Mouse (Mus musculus) midbrain, postnatal 0 days (tissue): Measurements from ENCODE around the gene Nebl. TPM values are rescaled to one million over a fixed set of nuclear protein-coding genes. Genes with fewer than 3 reads are reported as not detected.

Source experiments
- ATAC-seq: fragments of 200-750 bp; cut with Nextera tagmentation; 2 replicates; pipeline ENCODE4 v1.8.0; 2017; ENCODE audit warnings: moderate number of reproducible peaks, mild to moderate bottlenecking, moderate TSS enrichment, moderate library complexity; ENCODE audit not compliant: low FRiP score
- DNase-seq: peaks from one replicate; pipeline ENCODE4 v3.0.0-alpha.2; 2015; ENCODE audit warnings: low spot score
- H3K27ac ChIP-seq: fragments of 300-500 bp; sonication (generic); 2 replicates; pipeline ENCODE4 v1.5.1; 2014; ENCODE audit warnings: low read depth, mild to moderate bottlenecking, low read length, mixed read lengths
- H3K27me3 ChIP-seq: fragments of 300-500 bp; sonication (generic); 2 replicates; pipeline ENCODE4 v1.6.1; 2014; ENCODE audit warnings: low read length, control low read depth, mixed read lengths; ENCODE audit not compliant: insufficient read depth
- H3K36me3 ChIP-seq: fragments of 300-500 bp; sonication (generic); 2 replicates; pipeline ENCODE4 v1.6.1; 2014; ENCODE audit warnings: low read length, control low read depth, mixed read lengths; ENCODE audit not compliant: insufficient read depth
- H3K4me1 ChIP-seq: fragments of 300-500 bp; sonication (generic); 2 replicates; pipeline ENCODE4 v1.6.1; 2014; ENCODE audit warnings: mild to moderate bottlenecking, control low read depth, antibody characterized with exemption, low read length, mixed read lengths; ENCODE audit not compliant: insufficient read depth
- H3K4me2 ChIP-seq: fragments of 300-500 bp; sonication (generic); 2 replicates; pipeline ENCODE4 v1.6.1; 2014; ENCODE audit warnings: low read depth, mild to moderate bottlenecking, low read length, mixed read lengths; ENCODE audit not compliant: poor library complexity, severe bottlenecking
- H3K4me3 ChIP-seq: fragments of 300-500 bp; sonication (generic); 2 replicates; pipeline ENCODE4 v1.5.1; 2014; ENCODE audit warnings: low read depth, mild to moderate bottlenecking, low read length, moderate library complexity
- H3K9ac ChIP-seq: fragments of 300-500 bp; sonication (generic); replicated peaks from 2 replicates; pipeline ENCODE4 v1.6.1; 2014; ENCODE audit warnings: mild to moderate bottlenecking, low read length, moderate library complexity, mixed read lengths; ENCODE audit not compliant: poor library complexity, severe bottlenecking
- H3K9me3 ChIP-seq: fragments of 300-500 bp; sonication (generic); 2 replicates; pipeline ENCODE4 v1.6.1; 2016; ENCODE audit warnings: low read length, control low read depth
- CTCF ChIP-seq: IDR thresholded peaks from 2 replicates; pipeline ENCODE4 v1.5.1; 2016; ENCODE audit warnings: antibody characterized with exemption, mild to moderate bottlenecking
- whole genome bisulfite sequencing: fragments of 180-500 bp; shearing (Covaris S2); extraction: QIAGEN DNeasy Blood & Tissue Kit; methylation state at CpG from one replicate; pipeline ENCODE4 v1.1.7; 2014; 5-methylcytosine and 5-hydroxymethylcytosine counted together
- polyA plus RNA-seq: library from polyadenylated mRNA; unstranded; fragments of >200 nt; fragmentation: Nextera tagmentation; extraction: Ambion mirVana; gene quantifications from 2 replicates; pipeline ENCODE4 v1.2.1, GENCODE M21; 2015
- total RNA-seq: library from RNA; depleted of rRNA; stranded (reverse); fragments of >200 nt; gene quantifications from 2 replicates; pipeline ENCODE4 v1.2.3, GENCODE M21; 2014

Gene Nebl
- total and polyA plus RNA-seq, 2 experiments from 2014 or later: 11.7 to 24.0 TPM

DNA sequence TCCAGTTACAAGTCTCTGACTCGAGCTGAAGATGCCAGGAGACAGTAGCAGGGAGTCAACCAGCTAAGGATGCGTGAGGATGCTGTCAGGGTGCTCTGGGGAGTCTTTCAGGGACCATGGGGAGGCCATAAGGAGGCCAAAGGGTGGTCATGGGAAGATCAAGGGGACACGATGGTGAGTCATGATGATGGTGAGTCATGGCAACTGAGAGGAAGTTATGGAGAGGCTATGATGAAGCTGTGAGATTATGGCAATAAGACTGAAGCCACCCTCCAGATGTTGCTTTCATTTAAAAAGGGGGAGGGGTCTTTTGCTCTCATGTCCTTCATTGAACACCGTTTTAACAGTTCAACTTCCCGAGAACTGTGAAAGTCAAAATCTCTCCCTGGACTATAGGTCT is 322.0 kb downstream of the Nebl start:
- Histone ChIP-seq H3K36me3 (no peaks in the 10 kb centered on the region), H3K9ac (no peak overlapping the region), H3K4me1 (no peaks in the 10 kb centered on the region), H3K4me3 (no peak overlapping the region), H3K27ac (no peak overlapping the region), H3K27me3 (no peaks in the 10 kb centered on the region), H3K9me3 (no peaks in the 10 kb centered on the region), H3K4me2 (no peak overlapping the region)
- DNase-seq: no peak
- no peak for TF ChIP-seq CTCF
- 76% methylated on average over 5 of the region's 5 CpGs for WGBS
- no peak for ATAC-seq

DNA sequence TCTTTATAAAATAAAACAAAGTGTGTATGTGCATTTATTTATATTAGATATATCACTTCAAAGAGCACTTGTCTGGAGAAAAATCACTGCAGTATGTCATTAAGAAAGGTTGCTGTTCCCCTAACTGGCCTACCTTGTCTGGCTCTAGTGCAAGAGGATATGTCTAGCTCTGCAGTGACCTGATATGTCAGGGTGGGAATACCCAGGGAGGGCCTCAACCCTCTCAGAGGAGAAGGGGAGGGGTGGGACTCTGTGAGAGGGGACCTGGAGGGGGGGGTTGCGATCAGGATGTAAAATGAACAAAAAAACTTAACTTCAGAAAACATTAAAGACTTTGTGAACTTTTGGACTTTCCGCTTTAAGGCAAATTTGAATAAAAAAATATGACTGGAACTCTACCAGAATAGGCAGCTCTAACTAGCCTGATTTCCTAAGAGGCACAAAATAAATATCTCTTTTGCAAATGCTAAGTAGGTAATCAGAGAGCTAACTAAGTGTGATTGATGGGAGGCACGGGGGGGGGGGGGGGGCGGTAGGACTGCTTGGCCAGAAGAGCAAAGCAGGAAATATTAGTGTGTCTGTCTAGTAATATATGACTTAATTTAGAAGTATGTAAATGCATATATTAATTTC is 325.2 kb downstream of the Nebl start:
- Histone ChIP-seq H3K9ac (no peak overlapping the region), H3K27me3 (no peaks in the 10 kb centered on the region), H3K4me2 (no peak overlapping the region), H3K27ac (no peak overlapping the region), H3K36me3 (no peaks in the 10 kb centered on the region), H3K9me3 (no peaks in the 10 kb centered on the region), H3K4me1 (no peaks in the 10 kb centered on the region), H3K4me3 (no peak overlapping the region)
- WGBS: 77% methylated on average over 4 of the region's 4 CpGs
- DNase-seq (no peak), ATAC-seq (no peak)
- no peak for TF ChIP-seq CTCF

DNA sequence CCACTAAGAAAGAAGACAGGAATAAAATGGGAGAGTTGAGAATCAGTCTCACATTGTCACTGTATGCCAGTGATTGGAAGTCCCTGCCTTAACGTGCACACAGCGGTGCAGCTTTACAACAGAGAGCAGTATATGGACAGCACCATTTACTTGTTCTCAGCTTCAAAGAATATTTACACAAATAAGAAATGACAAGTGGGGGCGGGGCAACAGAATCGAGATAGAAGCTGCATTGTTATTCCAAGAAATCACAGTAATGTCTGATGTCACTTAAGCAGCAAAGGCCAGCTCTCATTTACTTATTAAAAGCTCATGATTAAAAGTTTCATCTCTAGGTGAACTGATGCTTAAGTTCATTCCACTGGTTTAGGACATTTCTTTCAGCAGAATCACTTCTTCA is 328.8 kb downstream of the Nebl start:
- Histone ChIP-seq H3K4me3 (no peak overlapping the region), H3K27ac (no peak overlapping the region), H3K27me3 (no peaks in the 10 kb centered on the region), H3K36me3 (no peaks in the 10 kb centered on the region), H3K9me3 (no peaks in the 10 kb centered on the region), H3K4me1 (no peaks in the 10 kb centered on the region), H3K4me2 (no peak overlapping the region), H3K9ac (no peak overlapping the region)
- 55% methylated on average over 4 of the region's 4 CpGs for WGBS
- ATAC-seq (no peak), DNase-seq (no peak)
- TF ChIP-seq CTCF: no peak

DNA sequence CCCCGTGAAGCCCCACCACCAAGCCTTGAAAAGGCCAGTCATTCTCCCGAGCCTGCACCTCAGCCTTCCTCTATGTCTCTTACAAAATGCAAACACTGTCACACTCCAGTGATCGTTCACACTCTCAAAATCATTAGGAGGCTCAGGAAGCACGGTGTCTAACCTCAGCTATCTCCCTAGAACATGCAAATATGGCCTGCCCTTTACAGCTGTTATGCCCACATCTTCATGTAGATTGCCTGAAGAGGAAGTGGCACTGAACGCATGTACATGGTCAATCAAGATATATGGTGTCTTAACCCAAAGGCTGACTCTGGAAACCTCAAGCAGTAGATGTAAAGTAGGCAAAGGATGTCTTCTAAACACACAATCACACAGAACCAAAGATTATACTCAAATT is 335.0 kb downstream of the Nebl start:
- Histone ChIP-seq H3K9ac (no peak overlapping the region), H3K9me3 (no peaks in the 10 kb centered on the region), H3K4me3 (no peak overlapping the region), H3K36me3 (no peaks in the 10 kb centered on the region), H3K4me2 (no peak overlapping the region), H3K4me1 (no peaks in the 10 kb centered on the region), H3K27ac (no peak overlapping the region), H3K27me3 (no peaks in the 10 kb centered on the region)
- WGBS: 74% methylated on average over 5 of the region's 5 CpGs
- no peak for TF ChIP-seq CTCF
- DNase-seq: no peak
- no peak for ATAC-seq

DNA sequence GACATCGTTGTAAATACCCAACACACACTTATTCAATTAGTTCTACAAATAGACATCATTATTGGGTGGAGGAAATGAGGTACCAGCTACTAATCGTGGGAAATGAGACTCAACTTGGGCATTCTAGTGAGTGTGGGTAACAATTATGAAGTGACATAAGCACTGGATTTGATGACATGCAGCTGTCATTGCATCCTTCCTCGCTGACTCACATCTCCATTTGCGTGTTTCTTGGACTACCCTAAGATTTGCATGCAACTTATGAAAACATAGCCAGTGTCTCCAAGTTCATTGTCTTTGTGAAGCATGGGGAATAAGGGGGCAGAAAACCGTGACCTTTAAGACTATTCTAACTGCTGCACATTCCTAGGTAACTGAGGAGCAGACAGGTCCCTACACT is 339.9 kb downstream of the Nebl start:
- H3K9ac ChIP-seq: no peak overlapping the region
- H3K4me3 ChIP-seq: no peak overlapping the region
- no peak for DNase-seq
- H3K9me3 ChIP-seq: no peaks in the 10 kb centered on the region
- no peak for ATAC-seq
- no peaks in the 10 kb centered on the region for H3K4me1 ChIP-seq
- H3K36me3 ChIP-seq: no peaks in the 10 kb centered on the region
- 90% methylated on average over 5 of the region's 5 CpGs for whole genome bisulfite sequencing
- H3K27me3 ChIP-seq: no peaks in the 10 kb centered on the region
- no peak for TF ChIP-seq CTCF
- H3K27ac ChIP-seq: no peak overlapping the region
- H3K4me2 ChIP-seq: no peak overlapping the region

DNA sequence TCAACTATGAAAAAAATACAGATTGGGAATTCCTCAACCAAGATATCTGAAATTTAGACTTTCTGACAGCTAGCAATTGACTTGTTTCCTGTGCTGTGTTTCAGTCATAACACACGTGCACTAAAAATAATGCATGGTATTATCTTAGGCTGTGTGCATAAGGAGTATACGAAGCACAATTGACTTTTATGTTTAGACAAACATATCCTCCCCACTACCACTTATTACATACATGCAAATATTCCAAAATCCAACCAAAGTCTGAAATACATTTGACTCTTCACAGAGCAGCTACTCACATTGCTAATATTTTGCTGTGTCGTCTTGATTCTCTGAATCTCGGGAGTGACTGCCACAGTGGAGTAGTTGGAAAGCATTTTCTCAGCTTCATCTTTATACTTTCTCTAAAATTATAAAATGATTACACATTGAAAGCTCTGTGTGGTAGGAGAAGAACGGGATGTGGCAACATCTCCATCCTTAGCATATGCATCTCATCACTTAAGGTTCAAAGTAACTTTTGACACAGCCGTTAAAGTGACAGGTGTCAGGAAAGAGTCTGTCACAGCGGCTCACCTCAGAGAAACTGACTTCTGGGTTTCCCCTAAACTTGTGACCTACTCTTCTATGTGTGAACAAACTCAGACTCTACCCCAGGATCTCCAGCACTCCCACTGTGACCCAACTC is 340.6 kb downstream of the Nebl start:
- no peaks in the 10 kb centered on the region for H3K4me1 ChIP-seq
- WGBS: 88% methylated on average over 7 of the region's 7 CpGs
- no peak overlapping the region for H3K4me3 ChIP-seq
- no peaks in the 10 kb centered on the region for H3K36me3 ChIP-seq
- no peak overlapping the region for H3K27ac ChIP-seq
- TF ChIP-seq CTCF: no peak
- H3K4me2 ChIP-seq: no peak overlapping the region
- ATAC-seq (no peak), DNase-seq (no peak)
- no peaks in the 10 kb centered on the region for H3K27me3 ChIP-seq
- H3K9me3 ChIP-seq: no peaks in the 10 kb centered on the region
- no peak overlapping the region for H3K9ac ChIP-seq
